9 mouse cellular contexts compared by ENCODE assay signal in the genomic region with DNA sequence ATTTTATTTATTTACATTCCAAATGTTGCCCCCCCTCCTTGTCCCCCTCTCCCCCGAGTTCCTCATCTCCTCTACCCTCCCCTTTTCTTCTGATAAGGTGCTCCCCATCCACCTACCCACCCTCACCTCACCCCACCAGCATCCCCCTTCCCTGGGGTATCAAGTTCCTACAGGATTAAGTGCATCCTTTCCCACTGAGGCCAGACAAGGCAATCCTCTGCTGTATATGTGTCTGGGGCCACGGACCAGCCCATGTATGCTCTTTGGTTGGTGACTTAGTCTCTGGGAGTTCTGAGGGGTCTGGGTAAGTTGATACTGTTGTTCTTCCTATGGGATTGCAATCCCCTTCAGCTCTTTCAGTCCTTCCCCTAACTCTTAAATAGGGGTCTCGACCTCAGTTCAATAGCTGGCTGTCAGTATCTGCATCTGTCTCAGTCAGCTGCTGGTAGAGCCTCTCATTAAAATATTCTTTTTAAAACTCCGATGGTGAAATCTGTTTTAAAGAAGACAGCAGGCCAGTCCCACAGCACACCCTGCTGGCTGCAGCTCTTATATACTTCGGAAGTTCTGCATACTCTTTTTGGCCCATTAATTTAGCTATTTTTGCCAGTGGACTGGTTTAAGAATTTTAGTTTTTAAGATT. TPM values are rescaled to one million over a fixed set of nuclear protein-coding genes. Genes with fewer than 3 reads are reported as not detected.
DNase-seq lines count a peak whose midpoint lies in the region; ATAC-seq lines count a peak whose summit lies in the region.
"Had no signal": no experiment of that assay in that cellular context is flagged by ENCODE, and none has a peak within 500 bp of the region (broad histone marks: within the 10 kb centered on the region; RNA-seq: fewer than 3 reads in every experiment).

No protein-coding gene starts in this region.

- peak; percentile 81 for ATAC-seq in common myeloid progenitor, adult 5-6 weeks (replicated peaks; ENCODE audit: low read depth, poor library complexity, severe bottlenecking)
- peak; percentile 50 to 54; a peak in 1 of 4 replicates for ATAC-seq in hematopoietic stem cell, adult 5-6 weeks (replicated peaks in 1 of 2; ENCODE audit: insufficient read depth in 1 of 2, low FRiP score in 2 of 2, low TSS enrichment in 1 of 2, low read depth in 1 of 2, poor library complexity in 2 of 2, severe bottlenecking in 2 of 2)
- ATAC-seq in limb, embryonic 11.5 days (ENCODE audit: insufficient number of reproducible peaks, low FRiP score, low TSS enrichment, low read depth) = peak; percentile 37; the same call in 1 of the 2 replicates
- peak; percentile 65 for ATAC-seq in neural tube, embryonic 12.5 days (ENCODE audit: low FRiP score, low read depth)
- no peak for ATAC-seq in monocyte, adult 5-6 weeks (replicated peaks; ENCODE audit: insufficient number of reproducible peaks, low FRiP score, low TSS enrichment, poor library complexity, severe bottlenecking)

- H3K27me3 ChIP-seq in limb, embryonic 11.5 days (ENCODE audit: control insufficient read depth, insufficient read depth, low read length) = no peaks in the 10 kb centered on the region
- no peaks in the 10 kb centered on the region for H3K27me3 ChIP-seq in neural tube, embryonic 12.5 days (replicated peaks)

- H3K4me1 ChIP-seq in limb, embryonic 11.5 days (ENCODE audit: control insufficient read depth, insufficient read depth, low read length) = no peaks in the 10 kb centered on the region
- H3K4me1 ChIP-seq in neural tube, embryonic 12.5 days = peaks cover 7% of the 10 kb centered on the region; the same call in 1 of the 2 replicates

- H3K4me3 ChIP-seq in limb, embryonic 11.5 days (ENCODE audit: low read depth, low read length) = no peak overlapping the region
- H3K4me3 ChIP-seq in neural tube, embryonic 12.5 days = no peak overlapping the region
- H3K4me3 ChIP-seq: erythroblast, embryonic 14.5 days had no signal

- H3K36me3 ChIP-seq in limb, embryonic 11.5 days (ENCODE audit: control insufficient read depth, insufficient read depth, low read length) = no peaks in the 10 kb centered on the region
- H3K36me3 ChIP-seq in neural tube, embryonic 12.5 days = no peaks in the 10 kb centered on the region

- H3K9ac ChIP-seq in limb, embryonic 11.5 days (ENCODE audit: low read length) = no peak overlapping the region
- H3K9ac ChIP-seq in neural tube, embryonic 12.5 days = no peak overlapping the region

- no peaks in the 10 kb centered on the region for H3K9me3 ChIP-seq in limb, embryonic 11.5 days (ENCODE audit: control insufficient read depth, low read length)
- no peaks in the 10 kb centered on the region for H3K9me3 ChIP-seq in neural tube, embryonic 12.5 days

- peak; percentile 69 for DNase-seq in layer of hippocampus, adult 11-12 months (ENCODE audit: low spot score)
- DNase-seq in layer of hippocampus, adult 9-11 months = no peak
- DNase-seq in ES-CJ7 (ENCODE audit: low read depth, low spot score) = peak; percentile 19
- peak; percentile 47 for DNase-seq in limb, embryonic 11.5 days (ENCODE audit: low spot score)

- WGBS in limb, embryonic 11.5 days = 12% methylated on average over 5 of the region's 5 CpGs
- 11% methylated on average over 5 of the region's 5 CpGs for WGBS in neural tube, embryonic 12.5 days

- no peak overlapping the region for H3K27ac ChIP-seq in limb, embryonic 11.5 days (replicated peaks; ENCODE audit: low read depth, low read length)
- no peak overlapping the region for H3K27ac ChIP-seq in neural tube, embryonic 12.5 days

- no peak overlapping the region; the same call in 1 of the 2 replicates for H3K4me2 ChIP-seq in limb, embryonic 11.5 days (ENCODE audit: low read depth, severe bottlenecking)
- peak overlapping the region; percentile 58 for H3K4me2 ChIP-seq in neural tube, embryonic 12.5 days (replicated peaks)

RNA-seq across cellular contexts. Expression of gene Rlf, which starts 17.0 kb away (rescaled TPM):
- 34.7 and 37.5 TPM in 2 replicates for total RNA-seq in common myeloid progenitor, adult 5-6 weeks (2017)
- total RNA-seq in hematopoietic stem cell, adult 5-6 weeks (2017) = 45.5 and 45.9 TPM in 2 replicates
- 23.5 and 24.0 TPM in 2 replicates for polyA plus RNA-seq in limb, embryonic 11.5 days (2014; fragmentation: Nextera tagmentation; extraction: Ambion mirVana)
- polyA plus RNA-seq in neural tube, embryonic 12.5 days (2016; fragmentation: Nextera tagmentation; extraction: Ambion mirVana) = 34.4 and 34.8 TPM in 2 replicates
- 43.5 to 75.8 TPM (median 44.1 TPM) in 3 replicates for total RNA-seq in monocyte, adult 5-6 weeks (2017)
